Mouse (Mus musculus): ENCODE results near the gene Spint2. TPM values are rescaled to one million over a fixed set of nuclear protein-coding genes. Genes with fewer than 3 reads are reported as not detected.
"Not testable (repeated sequence)": the region's sequence is repeated elsewhere in the genome, so short reads cannot be mapped to it uniquely, and the experiment has no call there.

The Spint2 gene
- polyA plus RNA-seq, 1 experiment: 69.7 TPM

- Histone ChIP-seq H3K4me3 (ENCODE audit: extremely low read depth, insufficient read depth, insufficient read length) (no peak overlapping the region), H3K4me1 (ENCODE audit: control insufficient read depth, insufficient read depth, insufficient read length) (0 out of 2 replicates have a peak, but pooled peaks cover 5% of the 10 kb centered on the region), H3K27ac (ENCODE audit: insufficient read depth, low read length) (no peak overlapping the region), H3K27me3 (ENCODE audit: control insufficient read depth, insufficient read depth, low read length) (no peaks in the 10 kb centered on the region), H3K36me3 (ENCODE audit: control insufficient read depth, insufficient read depth, low read length) (peaks cover 2% of the 10 kb centered on the region; the same call in 1 of the 2 replicates)
- peak in 1 of 2 experiments; percentile 36 for DNase-seq (ENCODE audit: low read depth in 1 of 2, low spot score in 2 of 2)
- TF ChIP-seq POLR2A (IDR thresholded peaks at IDR 0.05; ENCODE audit: low read depth, low read length) (no peak), CTCF (IDR thresholded peaks at IDR 0.05; ENCODE audit: extremely low read depth, insufficient read depth, insufficient read length, insufficient replicate concordance) (peak; percentile 60; the same call in 1 of the 2 replicates)
- WGBS: 89% methylated on average over 7 of the region's 7 CpGs
Observed at GRCm38 (mm10) chr7:29244732-29245416, 36.8 kb downstream of the Spint2 start.

GRCm38 (mm10) chr7:29238019-29238967 lies 43.4 kb downstream of the Spint2 start, which contains the start of gene Yif1b:
Yif1b (plus strand) TSS chr7:29238329.
- TF ChIP-seq POLR2A (IDR thresholded peaks at IDR 0.05; ENCODE audit: low read depth, low read length) (peak; percentile 62; the same call in 1 of the 2 replicates), CTCF (IDR thresholded peaks at IDR 0.05; ENCODE audit: extremely low read depth, insufficient read depth, insufficient read length, insufficient replicate concordance) (no peak)
- Histone ChIP-seq H3K27ac (ENCODE audit: insufficient read depth, low read length) (peak within 1 kb of the TSS; percentile 80), H3K36me3 (ENCODE audit: control insufficient read depth, insufficient read depth, low read length) (no peaks in the 10 kb centered on the region), H3K4me1 (ENCODE audit: control insufficient read depth, insufficient read depth, insufficient read length) (peaks cover 2% of the 10 kb centered on the region), H3K4me3 (ENCODE audit: extremely low read depth, insufficient read depth, insufficient read length) (peak within 1 kb of the TSS; percentile 71), H3K27me3 (ENCODE audit: control insufficient read depth, insufficient read depth, low read length) (no peaks in the 10 kb centered on the region)
- WGBS: under 1% methylated on average over 60 of the region's 60 CpGs
- peak; percentile 99 for DNase-seq (ENCODE audit: low read depth in 1 of 2, low spot score in 2 of 2)

- H3K36me3 ChIP-seq (ENCODE audit: control insufficient read depth, insufficient read depth, low read length); H3K4me1 ChIP-seq (ENCODE audit: control insufficient read depth, insufficient read depth, insufficient read length); DNase-seq (ENCODE audit: low read depth in 1 of 2, low spot score in 2 of 2); H3K27me3 ChIP-seq (ENCODE audit: control insufficient read depth, insufficient read depth, low read length): not testable (repeated sequence)
- H3K4me3 ChIP-seq (ENCODE audit: extremely low read depth, insufficient read depth, insufficient read length): peak overlapping the region; percentile 48
- 26% methylated on average over 6 of the region's 6 CpGs for WGBS
- H3K27ac ChIP-seq (ENCODE audit: insufficient read depth, low read length): peak overlapping the region; percentile 80
Observed at GRCm38 (mm10) chr7:29237596-29237995, 44.1 kb downstream of the Spint2 start.

- H3K27me3 ChIP-seq (ENCODE audit: control insufficient read depth, insufficient read depth, low read length): no peaks in the 10 kb centered on the region; the same call in 1 of the 2 replicates
- TF ChIP-seq POLR2A (IDR thresholded peaks at IDR 0.05; ENCODE audit: low read depth, low read length) (no peak), CTCF (IDR thresholded peaks at IDR 0.05; ENCODE audit: extremely low read depth, insufficient read depth, insufficient read length, insufficient replicate concordance) (no peak)
- H3K4me3 ChIP-seq (ENCODE audit: extremely low read depth, insufficient read depth, insufficient read length): no peak overlapping the region
- WGBS: 80% methylated on average over 4 of the region's 4 CpGs
- DNase-seq (ENCODE audit: low read depth in 1 of 2, low spot score in 2 of 2): no peak
- no peaks in the 10 kb centered on the region for H3K36me3 ChIP-seq (ENCODE audit: control insufficient read depth, insufficient read depth, low read length)
- peaks cover 2% of the 10 kb centered on the region for H3K4me1 ChIP-seq (ENCODE audit: control insufficient read depth, insufficient read depth, insufficient read length)
- H3K27ac ChIP-seq (ENCODE audit: insufficient read depth, low read length): no peak overlapping the region; the same call in 1 of the 2 replicates
Observed at GRCm38 (mm10) chr7:29236593-29236992, 45.1 kb downstream of the Spint2 start.

- 87% methylated on average over 5 of the region's 5 CpGs for WGBS
- Histone ChIP-seq H3K27me3 (ENCODE audit: control insufficient read depth, insufficient read depth, low read length) (no peaks in the 10 kb centered on the region; the same call in 1 of the 2 replicates), H3K4me1 (ENCODE audit: control insufficient read depth, insufficient read depth, insufficient read length) (peaks cover 2% of the 10 kb centered on the region), H3K27ac (ENCODE audit: insufficient read depth, low read length) (no peak overlapping the region), H3K36me3 (ENCODE audit: control insufficient read depth, insufficient read depth, low read length) (no peaks in the 10 kb centered on the region), H3K4me3 (ENCODE audit: extremely low read depth, insufficient read depth, insufficient read length) (no peak overlapping the region)
- DNase-seq (ENCODE audit: low read depth in 1 of 2, low spot score in 2 of 2): no peak
- TF ChIP-seq CTCF (IDR thresholded peaks at IDR 0.05; ENCODE audit: extremely low read depth, insufficient read depth, insufficient read length, insufficient replicate concordance): no peak
- TF ChIP-seq POLR2A (IDR thresholded peaks at IDR 0.05; ENCODE audit: low read depth, low read length): no peak
Observed at GRCm38 (mm10) chr7:29234661-29235060, 47.1 kb downstream of the Spint2 start.

- WGBS: 48% methylated on average over 6 of the region's 6 CpGs
- TF ChIP-seq CTCF (IDR thresholded peaks at IDR 0.05; ENCODE audit: extremely low read depth, insufficient read depth, insufficient read length, insufficient replicate concordance) (no peak), POLR2A (IDR thresholded peaks at IDR 0.05; ENCODE audit: low read depth, low read length) (no peak)
- no peaks in the 10 kb centered on the region for H3K36me3 ChIP-seq (ENCODE audit: control insufficient read depth, insufficient read depth, low read length)
- H3K27ac ChIP-seq (ENCODE audit: insufficient read depth, low read length): no peak overlapping the region
- H3K4me3 ChIP-seq (ENCODE audit: extremely low read depth, insufficient read depth, insufficient read length): no peak overlapping the region
- H3K4me1 ChIP-seq (ENCODE audit: control insufficient read depth, insufficient read depth, insufficient read length): peaks cover under 1% of the 10 kb centered on the region; the same call in 1 of the 2 replicates
- H3K27me3 ChIP-seq (ENCODE audit: control insufficient read depth, insufficient read depth, low read length): no peaks in the 10 kb centered on the region; the same call in 1 of the 2 replicates
- DNase-seq (ENCODE audit: low read depth in 1 of 2, low spot score in 2 of 2): no peak
Observed at GRCm38 (mm10) chr7:29233745-29234144, 48.0 kb downstream of the Spint2 start.
